Mouse (Mus musculus): ENCODE measurements around the gene Washc1.
"Not testable (repeated sequence)": the region's sequence is repeated elsewhere in the genome, so short reads cannot be mapped to it uniquely, and the experiment has no call there.

Gene Washc1

GRCm38 (mm10) chr17:66112166-66112565, 821 bp downstream of the Washc1 start:
- DNase-seq (ENCODE audit: low spot score), result no peak

GRCm38 (mm10) chr17:66118991-66119390, 7.6 kb downstream of the Washc1 start:
- no peak for DNase-seq (ENCODE audit: low spot score)

- DNase-seq (ENCODE audit: low spot score), result no peak
Measured at GRCm38 (mm10) chr17:66120701-66121100, 9.4 kb downstream of the Washc1 start.

GRCm38 (mm10) chr17:66123066-66123815, 11.9 kb downstream of the Washc1 start, which contains the start of gene Ddx11:
Ddx11 (plus strand) TSS chr17:66123520.
- peak; percentile 94 for DNase-seq (ENCODE audit: low spot score)

GRCm38 (mm10) chr17:66123816-66124610, 12.7 kb downstream of the Washc1 start:
- no peak for DNase-seq (ENCODE audit: low spot score)

GRCm38 (mm10) chr17:66125211-66125610, 13.9 kb downstream of the Washc1 start:
- no peak for DNase-seq (ENCODE audit: low spot score)

GRCm38 (mm10) chr17:66130371-66130770, 19.0 kb downstream of the Washc1 start:
- DNase-seq (ENCODE audit: low spot score), result no peak

GRCm38 (mm10) chr17:66131212-66131611, 19.9 kb downstream of the Washc1 start:
- DNase-seq (ENCODE audit: low spot score), result no peak

- not testable (repeated sequence) for DNase-seq (ENCODE audit: low spot score)
Measured at GRCm38 (mm10) chr17:66152706-66153662, 41.6 kb downstream of the Washc1 start.

- not testable (repeated sequence) for DNase-seq (ENCODE audit: low spot score)
Measured at GRCm38 (mm10) chr17:66153735-66154423, 42.5 kb downstream of the Washc1 start.

GRCm38 (mm10) chr17:66154876-66155275, 43.5 kb downstream of the Washc1 start:
- DNase-seq (ENCODE audit: low spot score), result no peak

- no peak for DNase-seq (ENCODE audit: low spot score)
Measured at GRCm38 (mm10) chr17:66158271-66158670, 46.9 kb downstream of the Washc1 start.

- DNase-seq (ENCODE audit: low spot score), result not testable (repeated sequence)
Measured at GRCm38 (mm10) chr17:66167141-66167540, 55.8 kb downstream of the Washc1 start.
